Mouse (Mus musculus): ENCODE data around the gene Gm10840. TPM values are rescaled to one million over a fixed set of nuclear protein-coding genes. Genes with fewer than 3 reads are reported as not detected.
A peak's percentile ranks its signal among the peaks of the same experiment; 100 is the strongest.

Gene Gm10840
- polyA plus RNA-seq, 1 experiment from 2014 or later: not detected

DNA sequence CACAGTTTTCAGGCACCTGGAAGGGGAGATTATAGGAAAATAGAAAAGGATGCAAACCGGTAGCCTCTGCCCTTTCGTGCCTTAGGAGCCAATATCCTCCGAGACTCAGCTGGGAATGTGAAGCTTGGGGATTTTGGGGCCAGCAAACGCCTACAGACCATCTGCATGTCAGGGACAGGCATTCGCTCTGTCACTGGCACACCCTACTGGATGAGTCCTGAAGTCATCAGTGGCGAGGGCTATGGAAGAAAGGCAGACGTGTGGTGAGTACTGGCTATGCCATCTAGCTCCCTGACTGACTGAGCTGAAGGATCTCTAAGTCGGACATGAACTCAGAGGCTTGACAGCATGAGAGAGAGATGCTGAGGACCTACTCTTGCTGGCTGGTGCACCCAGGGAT is 8.5 kb upstream of the Gm10840 start:
- Histone ChIP-seq H3K9ac (no peak overlapping the region), H3K4me2 (replicated peaks) (no peak overlapping the region), H3K27me3 (replicated peaks) (no peaks in the 10 kb centered on the region), H3K4me3 (no peak overlapping the region), H3K9me3 (no peaks in the 10 kb centered on the region), H3K36me3 (peaks cover 91% of the 10 kb centered on the region), H3K4me1 (peaks cover 2% of the 10 kb centered on the region; the same call in 1 of the 2 replicates), H3K27ac (no peak overlapping the region)
- 79% methylated on average over 8 of the region's 8 CpGs for WGBS
- no peak for ATAC-seq (ENCODE audit: low FRiP score, low read depth)

DNA sequence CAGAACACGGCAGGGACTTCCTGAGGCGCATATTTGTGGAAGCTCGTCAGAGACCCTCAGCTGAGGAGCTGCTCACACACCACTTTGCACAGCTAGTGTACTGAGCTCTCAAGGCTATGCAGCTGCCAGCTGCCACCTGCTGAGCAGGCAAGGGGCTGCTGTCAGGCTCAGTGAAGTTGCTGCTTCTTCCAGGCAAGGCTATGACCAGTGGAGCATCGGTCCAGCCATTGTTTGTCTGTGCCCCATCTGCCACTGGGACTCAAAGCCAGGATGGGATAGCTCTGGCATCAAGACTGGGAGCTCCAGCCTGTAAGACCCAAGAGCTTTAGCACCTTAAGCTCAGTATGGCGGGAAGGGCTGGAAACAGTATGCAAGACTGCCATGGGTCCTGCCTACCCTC is 6.6 kb upstream of the Gm10840 start:
- H3K9me3 ChIP-seq: no peaks in the 10 kb centered on the region
- peaks cover 20% of the 10 kb centered on the region for H3K4me1 ChIP-seq
- peaks cover 88% of the 10 kb centered on the region for H3K36me3 ChIP-seq
- H3K27ac ChIP-seq: no peak overlapping the region
- no peak overlapping the region for H3K4me3 ChIP-seq
- no peak overlapping the region for H3K4me2 ChIP-seq (replicated peaks)
- no peaks in the 10 kb centered on the region for H3K27me3 ChIP-seq (replicated peaks)
- WGBS: 85% methylated on average over 5 of the region's 5 CpGs
- ATAC-seq (ENCODE audit: low FRiP score, low read depth): no peak
- no peak overlapping the region for H3K9ac ChIP-seq

DNA sequence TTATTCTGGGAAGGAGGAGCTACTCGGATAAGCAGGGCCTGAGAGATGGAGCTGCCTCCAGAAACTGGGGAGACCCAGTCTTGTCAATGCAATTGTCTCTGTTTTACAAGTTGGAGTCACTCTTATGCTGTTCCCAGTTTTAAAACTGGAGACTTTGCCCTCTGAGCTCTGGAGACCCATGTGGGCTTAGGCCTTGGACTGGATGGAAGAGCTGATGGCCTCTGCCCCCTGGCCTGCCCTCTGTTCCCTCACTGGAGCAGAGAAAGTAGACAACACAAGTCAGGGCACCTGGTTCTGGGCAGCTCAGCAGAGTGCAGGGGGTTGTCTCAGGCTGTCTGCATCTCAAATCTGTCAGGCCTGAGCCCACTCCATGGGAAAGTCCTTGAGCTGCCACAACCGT is 5.9 kb upstream of the Gm10840 start:
- Histone ChIP-seq H3K9ac (no peak overlapping the region), H3K4me3 (no peak overlapping the region), H3K36me3 (peaks cover 81% of the 10 kb centered on the region), H3K4me1 (peaks cover 22% of the 10 kb centered on the region), H3K27ac (no peak overlapping the region), H3K4me2 (replicated peaks) (no peak overlapping the region), H3K9me3 (no peaks in the 10 kb centered on the region), H3K27me3 (replicated peaks) (no peaks in the 10 kb centered on the region)
- ATAC-seq (ENCODE audit: low FRiP score, low read depth): no peak
- WGBS: 66% methylated on average over 2 of the region's 2 CpGs

DNA sequence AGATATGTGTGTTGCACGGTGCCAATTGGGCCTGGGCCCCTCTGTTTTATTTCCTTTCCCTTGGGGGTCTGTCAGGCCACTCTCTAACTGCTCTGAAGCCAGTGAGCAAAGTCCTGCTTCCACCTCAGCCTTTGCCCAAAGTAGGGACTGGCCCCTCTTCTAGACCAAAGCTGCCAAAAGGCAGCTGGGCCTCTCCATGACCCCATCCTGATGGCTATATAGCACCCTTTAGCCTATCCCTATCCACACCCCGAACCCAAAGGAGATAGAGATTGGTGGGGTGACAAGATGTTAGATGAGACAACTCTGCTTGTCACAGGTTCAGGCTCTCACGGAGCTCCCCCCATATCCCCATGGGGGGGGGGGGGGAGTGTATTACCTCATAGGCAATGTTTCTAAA is 4.9 kb upstream of the Gm10840 start:
- no peak overlapping the region for H3K9ac ChIP-seq
- ATAC-seq (ENCODE audit: low FRiP score, low read depth): no peak
- H3K4me3 ChIP-seq: no peak overlapping the region
- peaks cover 23% of the 10 kb centered on the region for H3K4me1 ChIP-seq
- H3K27me3 ChIP-seq (replicated peaks): no peaks in the 10 kb centered on the region
- peaks cover 71% of the 10 kb centered on the region for H3K36me3 ChIP-seq
- 66% methylated on average over 3 of the region's 3 CpGs for WGBS
- no peak overlapping the region for H3K27ac ChIP-seq
- no peak overlapping the region for H3K4me2 ChIP-seq (replicated peaks)
- no peaks in the 10 kb centered on the region for H3K9me3 ChIP-seq

DNA sequence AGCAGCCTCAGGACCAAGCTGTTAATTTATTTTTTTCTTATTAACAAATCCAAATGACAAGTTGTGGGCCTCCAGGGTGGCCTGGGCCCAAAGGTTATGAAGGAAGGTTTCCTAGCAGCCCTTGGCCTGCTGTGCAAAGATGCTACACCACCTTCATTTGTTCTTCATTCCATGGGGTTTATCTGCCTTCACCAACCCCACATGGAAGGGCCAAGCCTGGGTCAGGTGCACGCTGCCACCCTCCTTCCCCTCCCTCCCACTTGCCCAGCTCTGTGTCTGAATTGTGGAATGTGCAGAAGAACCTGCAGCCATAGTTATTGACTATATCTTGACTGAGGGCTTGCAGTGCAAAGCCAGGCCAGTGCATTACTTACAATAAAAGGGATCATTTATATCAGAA is 4.4 kb upstream of the Gm10840 start:
- no peak overlapping the region for H3K9ac ChIP-seq
- 97% methylated on average over 1 of the region's 1 CpGs for WGBS
- no peaks in the 10 kb centered on the region for H3K27me3 ChIP-seq (replicated peaks)
- peaks cover 28% of the 10 kb centered on the region for H3K4me1 ChIP-seq
- peaks cover 66% of the 10 kb centered on the region for H3K36me3 ChIP-seq
- no peak for ATAC-seq (ENCODE audit: low FRiP score, low read depth)
- no peaks in the 10 kb centered on the region for H3K9me3 ChIP-seq
- no peak overlapping the region for H3K27ac ChIP-seq
- no peak overlapping the region for H3K4me2 ChIP-seq (replicated peaks)
- H3K4me3 ChIP-seq: no peak overlapping the region

DNA sequence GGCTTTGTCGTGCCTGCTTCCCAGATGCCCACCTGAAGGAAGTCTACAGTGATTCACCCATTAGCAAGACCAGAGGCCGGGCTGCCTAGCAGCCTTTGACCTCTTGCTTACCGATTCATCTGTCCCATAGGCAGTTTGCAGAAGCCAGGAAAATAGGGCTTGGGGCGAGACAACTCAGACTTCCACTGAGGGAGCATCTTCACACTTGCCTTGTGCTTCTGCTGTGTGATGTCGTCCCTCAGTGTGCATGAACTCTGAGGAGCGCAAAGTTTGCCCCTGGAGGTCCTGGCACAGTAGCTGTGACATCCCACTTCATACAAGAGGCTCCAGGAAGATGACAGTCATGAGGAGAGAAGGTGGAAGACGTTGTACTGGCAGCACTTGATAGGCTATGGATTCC is 3.5 kb upstream of the Gm10840 start:
- Histone ChIP-seq H3K27ac (no peak overlapping the region), H3K4me3 (no peak overlapping the region), H3K4me2 (replicated peaks) (peak overlapping the region; percentile 91; the same call in 1 of the 2 replicates), H3K27me3 (replicated peaks) (no peaks in the 10 kb centered on the region), H3K4me1 (peaks cover 33% of the 10 kb centered on the region), H3K9me3 (no peaks in the 10 kb centered on the region), H3K36me3 (peaks cover 57% of the 10 kb centered on the region), H3K9ac (no peak overlapping the region)
- ATAC-seq (ENCODE audit: low FRiP score, low read depth): no peak
- 89% methylated on average over 7 of the region's 7 CpGs for WGBS

DNA sequence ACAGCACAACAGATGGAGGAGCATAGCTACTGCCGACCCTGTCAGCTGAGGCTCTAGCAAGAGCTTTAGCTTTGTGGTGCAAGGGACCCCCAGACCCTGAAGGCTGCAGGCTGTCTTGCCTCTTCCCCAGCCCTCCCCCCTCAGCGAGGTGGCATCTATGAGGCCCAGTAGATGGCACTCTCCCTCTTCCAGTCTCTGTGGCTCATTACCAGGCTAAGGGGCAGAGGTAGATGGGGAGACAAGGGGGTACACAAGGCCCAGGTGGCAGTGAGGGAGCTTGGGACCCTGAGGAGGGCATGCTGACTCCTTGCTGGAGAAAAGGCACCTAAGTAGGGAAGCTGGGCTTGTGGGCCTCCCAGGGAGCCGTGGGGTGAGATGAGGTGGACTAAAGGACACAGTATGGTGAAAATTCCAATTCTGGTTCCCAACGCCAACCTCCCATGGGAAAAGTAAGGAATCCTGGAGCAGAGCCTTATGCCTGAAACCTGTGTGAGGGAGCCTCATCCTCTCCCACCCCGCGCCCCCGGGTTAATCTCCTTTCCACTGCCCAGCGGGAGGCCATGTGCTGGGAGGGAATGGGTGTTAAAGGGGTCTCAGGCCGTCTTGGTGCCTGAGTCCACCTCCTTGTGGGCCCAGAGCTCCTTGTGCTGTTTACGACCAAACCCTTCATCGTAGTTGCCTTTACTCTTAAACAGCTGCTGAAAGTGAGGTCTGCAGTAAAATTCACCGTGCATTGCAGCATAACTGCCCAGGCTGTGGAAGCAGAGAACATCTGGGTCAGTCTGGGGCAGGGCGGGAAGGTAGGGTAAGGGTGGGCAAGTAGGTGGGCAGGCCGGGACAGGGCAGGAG is 2.3 kb upstream of the Gm10840 start:
- Histone ChIP-seq H3K9me3 (no peaks in the 10 kb centered on the region), H3K27me3 (replicated peaks) (no peaks in the 10 kb centered on the region), H3K27ac (peak overlapping the region; percentile 98; the same call in 1 of the 2 replicates), H3K4me2 (replicated peaks) (peak overlapping the region; percentile 91), H3K36me3 (peaks cover 53% of the 10 kb centered on the region), H3K9ac (peak overlapping the region; percentile 97), H3K4me1 (peaks cover 33% of the 10 kb centered on the region), H3K4me3 (peak overlapping the region; percentile 84)
- ATAC-seq (ENCODE audit: low FRiP score, low read depth): no peak
- 58% methylated on average over 14 of the region's 14 CpGs for WGBS

DNA sequence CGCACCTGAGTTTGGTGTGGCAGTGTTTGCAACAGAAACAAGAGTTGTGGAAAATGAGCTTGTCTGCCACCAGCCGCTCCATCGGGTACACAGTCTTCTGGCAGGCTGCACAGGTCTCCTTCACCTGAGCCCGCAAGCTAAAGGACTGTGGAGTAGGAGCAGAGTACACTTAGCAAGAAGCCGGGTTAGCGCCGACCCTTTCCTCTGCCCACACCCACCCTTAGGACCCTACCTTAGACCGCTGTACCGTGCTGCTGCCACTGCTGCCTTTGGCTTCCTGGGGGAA is 1.8 kb upstream of the Gm10840 start:
- Histone ChIP-seq H3K4me2 (replicated peaks) (peak overlapping the region; percentile 91), H3K4me1 (peaks cover 33% of the 10 kb centered on the region), H3K9me3 (no peaks in the 10 kb centered on the region), H3K9ac (peak overlapping the region; percentile 97), H3K36me3 (peaks cover 54% of the 10 kb centered on the region), H3K4me3 (peak overlapping the region; percentile 84), H3K27me3 (replicated peaks) (no peaks in the 10 kb centered on the region), H3K27ac (0 out of 2 replicates have a peak overlapping the region, but pooled peaks have one; percentile 98)
- peak; percentile 3; the same call in 1 of the 2 replicates for ATAC-seq (ENCODE audit: low FRiP score, low read depth)
- 44% methylated on average over 9 of the region's 9 CpGs for WGBS

DNA sequence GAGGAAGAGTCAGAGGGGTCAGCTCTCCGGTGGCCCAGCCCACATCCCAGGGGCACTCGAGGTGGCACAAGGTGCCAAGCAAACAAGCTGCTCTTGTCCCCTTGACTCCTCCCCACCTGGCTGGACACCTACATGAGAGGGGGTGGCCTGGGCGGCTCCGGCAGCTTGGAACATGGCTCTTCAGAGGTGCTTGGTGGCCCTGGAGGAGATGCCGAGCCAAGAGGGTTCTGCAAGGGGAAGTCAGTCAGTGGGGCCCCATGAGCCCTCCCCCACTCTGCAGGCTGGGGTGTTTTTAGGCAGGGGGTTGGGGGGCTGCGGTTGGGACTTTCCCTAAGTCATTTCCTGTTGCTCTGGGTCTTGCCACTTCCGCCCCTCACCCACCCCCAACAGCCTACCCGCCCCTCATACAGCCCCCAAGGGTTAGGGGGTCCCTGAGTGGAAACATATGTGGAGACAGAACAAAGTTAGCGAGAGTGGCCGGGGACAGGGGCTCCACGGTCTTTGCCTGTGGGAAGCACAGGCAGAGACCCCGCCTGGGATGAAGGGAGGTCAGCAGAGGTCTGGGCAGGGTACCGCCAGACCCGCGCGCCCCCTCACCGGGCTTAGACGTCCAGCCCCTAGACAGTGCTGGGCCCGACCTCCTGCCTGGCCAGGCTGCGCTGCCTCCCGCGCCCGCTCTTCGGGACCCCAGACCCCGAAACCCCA is 1.3 kb upstream of the Gm10840 start:
- WGBS: 1% methylated on average over 25 of the region's 25 CpGs
- peak; percentile 56 for ATAC-seq (ENCODE audit: low FRiP score, low read depth)
- peaks cover 33% of the 10 kb centered on the region for H3K4me1 ChIP-seq
- H3K27ac ChIP-seq: peak overlapping the region; percentile 98
- peaks cover 54% of the 10 kb centered on the region for H3K36me3 ChIP-seq
- H3K9me3 ChIP-seq: no peaks in the 10 kb centered on the region
- H3K4me2 ChIP-seq (replicated peaks): peak overlapping the region; percentile 91
- H3K9ac ChIP-seq: peak overlapping the region; percentile 97
- H3K4me3 ChIP-seq: peak overlapping the region; percentile 84
- no peaks in the 10 kb centered on the region for H3K27me3 ChIP-seq (replicated peaks)

DNA sequence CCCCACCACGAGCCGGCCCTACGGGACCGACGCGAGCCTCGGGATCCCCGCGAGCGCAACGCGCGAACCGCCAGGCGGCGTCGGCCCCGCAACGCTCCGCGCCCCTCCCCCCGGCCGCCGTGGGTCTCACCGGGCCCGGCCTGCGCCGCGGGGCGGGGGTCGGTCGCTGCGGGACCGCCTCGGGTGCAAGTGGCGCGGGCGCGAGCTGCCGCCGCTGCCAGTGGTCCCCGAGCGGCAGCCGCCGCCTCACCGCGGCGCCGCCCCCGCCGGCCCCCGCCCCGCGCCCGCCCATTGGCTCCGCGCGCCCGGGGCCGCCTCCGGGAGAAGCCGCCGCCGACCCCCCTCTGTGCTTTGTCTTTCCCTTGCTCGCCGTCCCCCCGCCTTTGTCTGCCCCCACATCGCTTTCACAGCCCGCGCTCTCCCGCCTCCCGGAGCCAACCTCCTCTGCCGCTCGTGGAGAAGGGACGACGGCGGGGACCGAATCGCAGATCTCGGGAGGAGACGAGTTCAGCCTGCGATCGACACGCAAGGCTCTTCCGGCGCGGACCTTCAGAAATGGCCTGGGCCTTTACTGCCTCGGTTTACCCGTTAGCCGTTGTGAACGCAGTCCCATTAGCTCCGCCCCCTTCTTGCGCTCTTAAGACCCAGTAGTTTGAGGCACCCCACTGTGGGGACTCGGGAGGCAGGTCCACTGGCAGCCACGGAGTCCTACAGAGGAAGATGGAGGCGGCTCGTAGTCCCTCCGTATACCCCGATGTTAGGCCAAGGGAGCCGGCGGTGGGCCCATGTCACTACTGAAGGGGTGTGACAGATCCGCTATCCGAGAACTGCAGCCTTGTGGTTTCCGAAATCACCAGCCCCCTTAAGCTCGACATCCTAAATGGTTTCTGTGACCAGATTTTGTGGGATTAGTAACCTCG is 469 bp upstream of the Gm10840 start:
- Histone ChIP-seq H3K9ac (peak overlapping the region; percentile 97), H3K27me3 (replicated peaks) (no peaks in the 10 kb centered on the region), H3K9me3 (no peaks in the 10 kb centered on the region), H3K36me3 (peaks cover 53% of the 10 kb centered on the region), H3K4me1 (peaks cover 33% of the 10 kb centered on the region), H3K27ac (peak overlapping the region; percentile 98), H3K4me3 (peak overlapping the region; percentile 84), H3K4me2 (replicated peaks) (peak overlapping the region; percentile 91)
- peak; percentile 59 for ATAC-seq (ENCODE audit: low FRiP score, low read depth)
- under 1% methylated on average over 102 of the region's 106 CpGs for WGBS

DNA sequence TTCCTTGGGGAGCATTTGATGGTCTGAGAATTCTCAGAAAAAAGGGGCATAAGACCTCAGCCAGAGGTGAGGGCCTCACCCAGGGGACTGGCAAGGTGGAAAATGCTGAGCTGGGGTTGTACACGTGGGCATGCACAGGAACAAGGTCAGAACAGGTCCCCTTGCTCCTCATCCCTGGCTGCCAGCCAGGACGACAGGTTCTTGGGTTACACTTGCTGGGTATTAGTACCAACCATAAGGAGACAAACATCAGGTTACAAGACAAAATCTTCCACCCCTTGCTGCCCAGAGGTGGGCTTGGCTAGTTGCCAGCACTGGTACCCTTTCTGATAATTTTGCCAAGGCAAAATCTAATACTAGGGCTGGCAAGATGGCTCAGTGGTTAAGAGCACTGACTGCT is 1.6 kb downstream of the Gm10840 start:
- H3K4me3 ChIP-seq: no peak overlapping the region
- no peak overlapping the region for H3K9ac ChIP-seq
- no peaks in the 10 kb centered on the region for H3K9me3 ChIP-seq
- WGBS: 82% methylated on average over 2 of the region's 2 CpGs
- peaks cover 48% of the 10 kb centered on the region for H3K36me3 ChIP-seq
- H3K4me1 ChIP-seq: peaks cover 30% of the 10 kb centered on the region
- no peak for ATAC-seq (ENCODE audit: low FRiP score, low read depth)
- no peak overlapping the region for H3K4me2 ChIP-seq (replicated peaks)
- no peaks in the 10 kb centered on the region for H3K27me3 ChIP-seq (replicated peaks)
- H3K27ac ChIP-seq: no peak overlapping the region

DNA sequence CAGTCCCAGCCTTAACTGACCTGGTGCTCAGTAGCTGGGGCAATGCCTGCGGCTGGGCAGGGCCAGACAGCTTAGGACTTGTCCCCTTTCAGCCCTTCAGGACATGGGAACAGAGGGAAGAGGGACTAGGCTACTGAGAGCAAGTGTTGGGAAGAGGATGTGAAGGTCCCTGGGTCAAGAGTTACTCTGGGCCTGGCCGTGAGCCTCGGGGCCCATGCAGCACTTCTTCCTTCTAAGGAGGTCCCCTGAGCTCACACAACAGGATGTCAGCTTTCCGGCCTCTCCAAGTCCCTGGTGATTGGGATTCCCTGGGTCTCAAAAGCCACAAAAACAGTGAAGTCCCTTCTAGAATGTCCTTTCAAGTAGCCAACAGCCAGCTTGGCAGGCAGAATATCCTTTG is 2.9 kb downstream of the Gm10840 start:
- ATAC-seq (ENCODE audit: low FRiP score, low read depth): no peak
- H3K4me2 ChIP-seq (replicated peaks): no peak overlapping the region

More for the DNA sequence above, 2.9 kb downstream of the Gm10840 start:
- Histone ChIP-seq H3K4me1 (peaks cover 19% of the 10 kb centered on the region), H3K27ac (no peak overlapping the region), H3K36me3 (peaks cover 46% of the 10 kb centered on the region), H3K4me3 (no peak overlapping the region), H3K27me3 (replicated peaks) (no peaks in the 10 kb centered on the region), H3K9ac (no peak overlapping the region), H3K9me3 (no peaks in the 10 kb centered on the region)
- WGBS: 86% methylated on average over 4 of the region's 4 CpGs

All from neural tube, embryonic 12.5 days (tissue).